Mouse (Mus musculus) macrophage (primary cell): ENCODE data around the gene Mmp25. TPM values are rescaled to one million over a fixed set of nuclear protein-coding genes. Genes with fewer than 3 reads are reported as not detected.
"Not testable (repeated sequence)": the region's sequence is repeated elsewhere in the genome, so short reads cannot be mapped to it uniquely, and the experiment has no call there.

Experiments used
- H3K27ac ChIP-seq: fragments of 350-480 bp; formaldehyde crosslinking; 2 replicates; pipeline ENCODE4 v1.9.0; 2021
- H3K36me3 ChIP-seq: fragments of 350-480 bp; formaldehyde crosslinking; 2 replicates; pipeline ENCODE4 v1.9.0; 2021; ENCODE audit errors: inconsistent target
- H3K4me3 ChIP-seq: fragments of 350-480 bp; formaldehyde crosslinking; 2 replicates; pipeline ENCODE4 v1.9.0; 2021; ENCODE audit errors: inconsistent target
- H3K79me2 ChIP-seq: fragments of 350-480 bp; formaldehyde crosslinking; 2 replicates; pipeline ENCODE4 v1.9.0; 2021; ENCODE audit errors: inconsistent target
- WGBS: methylation state at CpG from one replicate; pipeline ENCODE4 v1.1.7; 2026; ENCODE audit warnings: inconsistent platforms; ENCODE audit not compliant: missing documents; 5-methylcytosine and 5-hydroxymethylcytosine counted together
- polyA plus RNA-seq: library from polyadenylated mRNA; stranded (reverse); fragments of 250-400 nt; gene quantifications from 3 replicates; pipeline ENCODE4 v1.2.4, GENCODE M21; 2018; ENCODE audit warnings: inconsistent platforms

Gene Mmp25
- polyA plus RNA-seq, 1 experiment from 2014 or later, result 0.56 TPM

- 96% methylated on average over 15 of the region's 15 CpGs for WGBS
- Histone ChIP-seq H3K79me2 (no peaks in the 10 kb centered on the region), H3K36me3 (no peaks in the 10 kb centered on the region), H3K4me3 (peak within 1 kb of the TSS; percentile 49), H3K27ac (no peak within 1 kb of the TSS)
Measured at GRCm38 (mm10) chr17:23600641-23601622, 44.1 kb downstream of the Mmp25 start, which contains the start of gene Zscan10. Zscan10 (plus strand) TSS chr17:23600856.

GRCm38 (mm10) chr17:23599605-23600063 is 45.4 kb downstream of the Mmp25 start:
- Histone ChIP-seq H3K27ac (peak overlapping the region; percentile 46; the same call in 1 of the 2 replicates), H3K36me3 (no peaks in the 10 kb centered on the region), H3K4me3 (peak overlapping the region; percentile 49), H3K79me2 (no peaks in the 10 kb centered on the region)
- WGBS, result 28% methylated on average over 7 of the region's 7 CpGs

GRCm38 (mm10) chr17:23598582-23599552 is 46.2 kb downstream of the Mmp25 start, which contains the start of gene Zfp13:
Zfp13 (minus strand) TSS chr17:23599487.
- WGBS, result 5% methylated on average over 31 of the region's 31 CpGs
- no peaks in the 10 kb centered on the region for H3K36me3 ChIP-seq
- peak within 1 kb of the TSS; percentile 49 for H3K4me3 ChIP-seq
- H3K27ac ChIP-seq, result peak within 1 kb of the TSS; percentile 46
- H3K79me2 ChIP-seq, result no peaks in the 10 kb centered on the region

- 98% methylated on average over 4 of the region's 4 CpGs for WGBS
- H3K4me3 ChIP-seq, H3K27ac ChIP-seq, H3K79me2 ChIP-seq, H3K36me3 ChIP-seq: not testable (repeated sequence)
Measured at GRCm38 (mm10) chr17:23595139-23595538, 49.9 kb downstream of the Mmp25 start.

GRCm38 (mm10) chr17:23592926-23593300 is 52.2 kb downstream of the Mmp25 start:
- Histone ChIP-seq H3K79me2 (no peaks in the 10 kb centered on the region), H3K27ac (no peak overlapping the region), H3K36me3 (no peaks in the 10 kb centered on the region), H3K4me3 (peak overlapping the region; percentile 23)
- WGBS, result 15% methylated on average over 13 of the region's 13 CpGs

- 9% methylated on average over 34 of the region's 34 CpGs for WGBS
Measured at GRCm38 (mm10) chr17:23592208-23592925, 52.7 kb downstream of the Mmp25 start.

GRCm38 (mm10) chr17:23587253-23587652 is 57.8 kb downstream of the Mmp25 start:
- H3K27ac ChIP-seq, result no peak overlapping the region
- H3K4me3 ChIP-seq, result no peak overlapping the region
- WGBS, result 96% methylated on average over 2 of the region's 2 CpGs
- no peaks in the 10 kb centered on the region for H3K36me3 ChIP-seq
- no peaks in the 10 kb centered on the region for H3K79me2 ChIP-seq

More at GRCm38 (mm10) chr17:23592208-23592925, 52.7 kb downstream of the Mmp25 start:
- Histone ChIP-seq H3K27ac (no peak overlapping the region), H3K79me2 (no peaks in the 10 kb centered on the region), H3K36me3 (no peaks in the 10 kb centered on the region), H3K4me3 (peak overlapping the region; percentile 23)

GRCm38 (mm10) chr17:23585721-23586491 is 59.2 kb downstream of the Mmp25 start:
- no peak overlapping the region for H3K27ac ChIP-seq
- H3K4me3 ChIP-seq, result peak overlapping the region; percentile 17
- no peaks in the 10 kb centered on the region for H3K36me3 ChIP-seq
- 8% methylated on average over 22 of the region's 22 CpGs for WGBS
- H3K79me2 ChIP-seq, result no peaks in the 10 kb centered on the region

- H3K79me2 ChIP-seq, result no peaks in the 10 kb centered on the region
- 90% methylated on average over 6 of the region's 8 CpGs for WGBS
- no peak overlapping the region for H3K27ac ChIP-seq
- H3K4me3 ChIP-seq, result no peak overlapping the region
- no peaks in the 10 kb centered on the region for H3K36me3 ChIP-seq
Measured at GRCm38 (mm10) chr17:23584786-23585185, 60.3 kb downstream of the Mmp25 start.

Other genes with a start within 250 kb of the Mmp25 start
- gene Vmn2r117, start 165.6 kb downstream of the Mmp25 start, polyA plus RNA-seq, result not detected in 3 replicates
- 1.9 to 4.8 TPM (median 3.4 TPM) in 3 replicates for gene Zfp213, start 81.0 kb downstream of the Mmp25 start, polyA plus RNA-seq
- 0.16 to 0.60 TPM (median 0.52 TPM) in 3 replicates for gene Zfp13, start 45.8 kb downstream of the Mmp25 start, polyA plus RNA-seq
- not detected in 3 replicates for gene Zscan10, start 44.4 kb downstream of the Mmp25 start, polyA plus RNA-seq
- gene Bicdl2, start 15.2 kb upstream of the Mmp25 start, polyA plus RNA-seq, result not detected in 3 replicates
- 90.7 to 174 TPM (median 112 TPM) in 3 replicates for gene Hcfc1r1, start 28.3 kb upstream of the Mmp25 start, polyA plus RNA-seq
- gene Thoc6, start 28.6 kb upstream of the Mmp25 start, polyA plus RNA-seq, result 11.0 to 17.8 TPM (median 16.3 TPM) in 3 replicates
- gene Tnfrsf12a, start 32.2 kb upstream of the Mmp25 start, polyA plus RNA-seq, result 3.2 to 12.0 TPM (median 5.7 TPM) in 3 replicates
- not detected in 3 replicates for gene Cldn6, start 34.0 kb upstream of the Mmp25 start, polyA plus RNA-seq
- gene Cldn9, start 38.7 kb upstream of the Mmp25 start, polyA plus RNA-seq, result not detected in 3 replicates
- gene 1520401A03Rik, start 77.5 kb upstream of the Mmp25 start, polyA plus RNA-seq, result not detected in 3 replicates
- gene Pkmyt1, start 81.1 kb upstream of the Mmp25 start, polyA plus RNA-seq, result 2.0 to 9.0 TPM (median 2.7 TPM) in 3 replicates
- gene Paqr4, start 95.6 kb upstream of the Mmp25 start, polyA plus RNA-seq, result 6.4 to 12.8 TPM (median 6.5 TPM) in 3 replicates
- not detected in 3 replicates for gene Kremen2, start 100.6 kb upstream of the Mmp25 start, polyA plus RNA-seq
- gene Flywch1, start 126.3 kb upstream of the Mmp25 start, polyA plus RNA-seq, result 15.5 to 20.8 TPM (median 19.7 TPM) in 3 replicates
- 0.43 to 1.8 TPM in 2 of 3 replicates, not detected in the other for gene Flywch2, start 140.8 kb upstream of the Mmp25 start, polyA plus RNA-seq
- 101 to 166 TPM (median 130 TPM) in 3 replicates for gene Srrm2, start 145.3 kb upstream of the Mmp25 start, polyA plus RNA-seq
- 177 to 422 TPM (median 330 TPM) in 3 replicates for gene Elob, start 183.9 kb upstream of the Mmp25 start, polyA plus RNA-seq
- gene Prss33, start 190.8 kb upstream of the Mmp25 start, polyA plus RNA-seq, result not detected in 3 replicates
- not detected in 3 replicates for gene Prss32, start 198.6 kb upstream of the Mmp25 start, polyA plus RNA-seq
- not detected in 3 replicates for gene Prss41, start 198.9 kb upstream of the Mmp25 start, polyA plus RNA-seq
- gene Prss21, start 222.8 kb upstream of the Mmp25 start, polyA plus RNA-seq, result not detected in 3 replicates
- not detected in 3 replicates for gene Dcpp1, start 235.6 kb upstream of the Mmp25 start, polyA plus RNA-seq
- not detected in 3 replicates for gene Dcpp2, start 235.6 kb upstream of the Mmp25 start, polyA plus RNA-seq